Mouse (Mus musculus) layer of hippocampus, postnatal 25 days (tissue): ENCODE results near the gene Mmp2. TPM values are rescaled to one million over a fixed set of nuclear protein-coding genes. Genes with fewer than 3 reads are reported as not detected.
"Not testable (repeated sequence)": the region's sequence is repeated elsewhere in the genome, so short reads cannot be mapped to it uniquely, and the experiment has no call there.

Experiments
- DNase-seq, 2 experiments: peaks; one replicate each; pipeline ENCODE4 v3.0.0; 2022; ENCODE audit warnings: mixed read lengths in 2 of 2, low spot score in 1 of 2; ENCODE audit errors: extremely low spot score in 1 of 2
- total RNA-seq, 2 experiments: library from RNA; stranded (reverse); gene quantifications; 2 replicates each; pipeline ENCODE4 v1.2.3; 2021

Mmp2 gene
- total RNA-seq = 1 to 10 TPM; 3.9 to 4.4 TPM

- no peak for DNase-seq
Observed at GRCm38 (mm10) chr8:92827243-92828034, at the start of gene Mmp2. Gene Mmp2, plus strand, starts transcription at chr8:92827291.

- DNase-seq = no peak
Observed at GRCm38 (mm10) chr8:92780976-92781375, 46.1 kb upstream of the Mmp2 start.

GRCm38 (mm10) chr8:92783906-92784610 is 43.0 kb upstream of the Mmp2 start:
- DNase-seq = no peak

- no peak for DNase-seq
Observed at GRCm38 (mm10) chr8:92790835-92791234, 36.3 kb upstream of the Mmp2 start.

GRCm38 (mm10) chr8:92791999-92792398 is 35.1 kb upstream of the Mmp2 start:
- DNase-seq = not testable (repeated sequence)

- DNase-seq = no peak
Observed at GRCm38 (mm10) chr8:92793852-92794580, 33.1 kb upstream of the Mmp2 start.

GRCm38 (mm10) chr8:92797527-92797931 is 29.6 kb upstream of the Mmp2 start:
- no peak for DNase-seq

- no peak for DNase-seq
Observed at GRCm38 (mm10) chr8:92799406-92799805, 27.7 kb upstream of the Mmp2 start.

- DNase-seq = no peak
Observed at GRCm38 (mm10) chr8:92801231-92801630, 25.9 kb upstream of the Mmp2 start.

- no peak for DNase-seq
Observed at GRCm38 (mm10) chr8:92802591-92802990, 24.5 kb upstream of the Mmp2 start.

- no peak for DNase-seq
Observed at GRCm38 (mm10) chr8:92812773-92813172, 14.3 kb upstream of the Mmp2 start.

GRCm38 (mm10) chr8:92815661-92816060 is 11.4 kb upstream of the Mmp2 start:
- no peak for DNase-seq

GRCm38 (mm10) chr8:92817928-92818818 is 8.9 kb upstream of the Mmp2 start:
- DNase-seq = peak; percentile 85 to 96

GRCm38 (mm10) chr8:92821151-92821550 is 5.9 kb upstream of the Mmp2 start:
- no peak for DNase-seq

GRCm38 (mm10) chr8:92822386-92822785 is 4.7 kb upstream of the Mmp2 start:
- DNase-seq = no peak

- no peak for DNase-seq
Observed at GRCm38 (mm10) chr8:92825991-92826390, 1.1 kb upstream of the Mmp2 start.

- DNase-seq = peak in 1 of 2 experiments; percentile 47
Observed at GRCm38 (mm10) chr8:92828251-92828743, 1.2 kb downstream of the Mmp2 start.

GRCm38 (mm10) chr8:92834065-92834731 is 7.1 kb downstream of the Mmp2 start:
- no peak for DNase-seq

- no peak for DNase-seq
Observed at GRCm38 (mm10) chr8:92834786-92835500, 7.9 kb downstream of the Mmp2 start.
